Mouse (Mus musculus) left cerebral cortex, postnatal 36 days (tissue): ENCODE data around the gene Atf7. TPM values are rescaled to one million over a fixed set of nuclear protein-coding genes. Genes with fewer than 3 reads are reported as not detected.
A peak's percentile ranks its signal among the peaks of the same experiment; 100 is the strongest.
"Not testable (repeated sequence)": the region's sequence is repeated elsewhere in the genome, so short reads cannot be mapped to it uniquely, and the experiment has no call there.

ENCODE experiments used
- DNase-seq, 2 experiments: peaks; one replicate each; pipeline ENCODE4 v3.0.0; 2021 to 2022; ENCODE audit warnings: low spot score in 2 of 2, mixed read lengths in 1 of 2
- intact Hi-C: fragments of 180-260 bp; cut with DNase I; formaldehyde crosslinking; loops from one replicate; pipeline ENCODE4 v1.15.1; 2025
- total RNA-seq, 2 experiments: library from RNA; stranded (reverse); gene quantifications; 2 replicates each; pipeline ENCODE4 v1.2.3; 2021

The Atf7 gene
- total RNA-seq: 10 to 100 TPM; 27.1 to 43.0 TPM

DNA sequence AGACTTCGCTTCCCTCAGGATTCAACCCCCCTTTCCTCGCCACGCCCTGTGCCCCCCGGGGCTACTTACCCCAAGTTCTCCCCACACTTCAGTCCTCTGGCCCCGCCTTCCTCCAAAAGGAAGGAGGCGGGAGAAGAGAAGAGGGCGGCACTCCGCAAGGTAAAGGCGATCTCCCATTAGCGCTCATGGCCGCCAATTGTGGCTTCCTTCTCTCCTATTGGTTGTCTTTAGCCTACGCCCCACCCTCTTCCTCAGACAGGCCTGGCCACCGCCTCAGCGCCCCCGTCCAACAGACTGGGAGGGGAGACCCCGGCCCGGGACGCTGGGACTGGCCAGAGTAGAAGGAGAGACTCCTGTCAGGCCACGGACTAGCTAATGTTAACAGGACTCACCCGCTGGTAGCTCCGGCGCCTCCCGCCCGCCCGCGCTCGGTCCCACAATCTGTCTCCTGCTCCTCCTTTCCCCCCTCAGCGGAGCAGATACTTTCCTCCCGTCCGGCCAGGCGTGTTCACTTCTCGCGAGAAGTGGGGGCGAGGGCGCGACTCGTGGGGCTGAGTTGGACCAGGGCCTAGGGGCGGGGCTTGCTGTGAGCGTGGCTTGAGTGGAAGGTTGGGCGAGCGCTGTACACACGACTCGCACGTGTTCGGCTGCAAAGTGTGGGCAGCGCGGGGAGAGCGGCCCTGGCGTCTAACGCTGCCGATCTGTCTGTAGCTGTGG, at the start of gene Atf7, which contains the start of gene Gm28047:
Atf7 (minus strand) TSS at position 495 of the 717 bp plus-strand sequence.
Gm28047 (minus strand) TSS at position 98 of the 717 bp plus-strand sequence.
- peak; percentile 99 for DNase-seq
- intact Hi-C loops: loop anchor here (2.0 to 5.0 kb wide), 2 partner anchors 43 to 46 kb away; no protein-coding TSS in a partner anchor

- intact Hi-C loops: loop anchor here (5.0 kb wide), 1 partner anchor 116 kb away; no protein-coding TSS in a partner anchor
- peak; percentile 42 to 54 for DNase-seq
Measured at GRCm38 (mm10) chr15:102673548-102673947, 48.3 kb upstream of the Atf7 start.

GRCm38 (mm10) chr15:102672215-102673071, 47.2 kb upstream of the Atf7 start, which contains the start of gene Atp5g2:
Gene Atp5g2, minus strand, starts transcription at chr15:102672352.
- intact Hi-C loops: loop anchor here (5.0 kb wide), 1 partner anchor 115 kb away; no protein-coding TSS in a partner anchor
- peak; percentile 41 to 48 for DNase-seq

GRCm38 (mm10) chr15:102671721-102672214, 46.5 kb upstream of the Atf7 start:
- intact Hi-C loops: loop anchor here (2.0 to 5.0 kb wide), 2 partner anchors 47 to 114 kb away; partner anchors contain the start of genes Atf7 and Gm28047
- DNase-seq: peak; percentile 73

DNA sequence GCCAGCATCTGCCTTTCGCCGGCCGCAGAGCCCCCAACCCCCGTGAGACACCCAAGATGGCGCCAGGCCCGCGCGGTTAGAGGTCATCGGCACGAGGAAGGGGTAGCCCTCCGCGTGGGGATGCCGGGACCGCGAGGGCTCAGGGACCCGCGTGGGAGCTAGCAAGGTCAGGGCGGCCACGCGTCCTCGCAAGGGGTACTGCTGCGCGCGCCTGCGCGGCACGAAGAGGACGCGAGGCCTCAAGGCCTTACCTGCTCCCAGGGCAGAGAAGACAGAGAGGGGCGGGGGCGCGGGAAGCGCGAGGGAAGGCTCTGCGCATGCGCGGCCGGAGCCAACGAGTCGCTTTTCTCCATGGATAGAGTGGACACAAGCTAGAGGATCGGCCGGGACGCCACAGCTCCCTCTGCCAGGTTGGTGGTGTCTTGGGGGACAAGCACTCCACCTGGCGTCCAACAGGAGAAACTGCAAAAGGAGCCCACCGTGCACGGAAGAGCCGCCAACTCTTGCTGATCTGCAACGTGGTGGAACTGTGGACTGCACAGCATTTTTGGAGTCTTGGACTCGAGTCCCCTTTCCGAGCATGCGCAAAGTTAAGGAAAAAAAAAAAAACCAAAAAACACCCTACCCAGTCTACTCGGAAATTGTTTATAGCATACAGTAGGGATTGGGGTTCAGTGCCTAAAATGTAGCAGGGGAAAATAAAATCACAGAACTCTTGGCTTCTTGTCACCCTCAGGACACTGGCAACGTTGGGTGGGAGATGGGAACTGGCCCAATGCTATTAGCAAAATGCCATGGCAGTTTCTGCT, 45.7 kb upstream of the Atf7 start:
- intact Hi-C loops: loop anchor here (2.0 to 5.0 kb wide), 2 partner anchors 46 to 114 kb away; partner anchors contain the start of genes Atf7 and Gm28047
- DNase-seq: peak; percentile 97 to 98

DNA sequence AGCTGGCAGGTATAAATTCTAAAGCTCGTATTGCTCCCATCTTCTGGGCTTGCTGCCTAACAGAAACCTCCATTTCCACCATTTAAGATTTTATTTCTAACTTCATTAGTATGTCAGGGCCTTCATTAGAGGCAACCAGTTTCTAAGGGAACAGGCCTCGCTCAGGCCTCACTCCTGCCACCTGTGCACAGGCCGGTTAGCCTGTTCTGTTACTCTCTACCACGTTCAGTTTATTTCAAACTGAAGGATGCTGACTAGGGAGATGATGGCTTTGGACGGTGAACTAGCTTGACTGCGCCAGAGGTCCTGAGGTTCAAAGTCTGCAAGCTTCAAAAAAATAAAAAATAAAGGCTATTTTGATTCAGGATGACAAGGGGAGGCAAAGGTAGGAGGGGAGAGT, 45.0 kb upstream of the Atf7 start:
- DNase-seq: peak; percentile 21 to 26
- intact Hi-C loops: loop anchor here (2.0 to 5.0 kb wide), 2 partner anchors 45 to 113 kb away; partner anchors contain the start of genes Atf7 and Gm28047

GRCm38 (mm10) chr15:102669571-102669970, 44.3 kb upstream of the Atf7 start:
- intact Hi-C loops: loop anchor here (10.0 kb wide), 1 partner anchor 145 kb away; the partner anchor contains the start of gene Npff
- DNase-seq: no peak

DNA sequence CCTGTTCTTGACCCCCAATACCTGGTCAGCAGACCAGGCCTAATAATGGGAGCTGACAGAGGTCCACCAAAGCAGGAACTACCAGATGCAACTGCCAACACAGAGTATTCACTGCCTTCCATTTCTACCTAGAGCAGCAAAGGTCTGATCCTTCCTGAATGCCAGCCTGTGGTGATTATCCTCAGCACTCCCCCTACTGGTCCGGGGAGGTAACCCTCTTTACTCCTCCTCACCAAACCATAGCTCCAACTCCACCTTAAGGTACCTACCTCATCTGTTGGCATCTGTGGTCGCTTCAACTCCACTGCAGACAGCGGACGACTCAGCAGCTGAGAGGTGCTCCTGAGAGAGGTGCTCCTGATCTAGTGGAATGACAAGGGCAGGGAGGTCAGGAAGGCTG, 40.2 kb upstream of the Atf7 start:
- intact Hi-C loops: loop anchor here (10.0 kb wide), 1 partner anchor 141 kb away; the partner anchor contains the start of gene Npff
- peak; percentile 47 to 49 for DNase-seq

DNA sequence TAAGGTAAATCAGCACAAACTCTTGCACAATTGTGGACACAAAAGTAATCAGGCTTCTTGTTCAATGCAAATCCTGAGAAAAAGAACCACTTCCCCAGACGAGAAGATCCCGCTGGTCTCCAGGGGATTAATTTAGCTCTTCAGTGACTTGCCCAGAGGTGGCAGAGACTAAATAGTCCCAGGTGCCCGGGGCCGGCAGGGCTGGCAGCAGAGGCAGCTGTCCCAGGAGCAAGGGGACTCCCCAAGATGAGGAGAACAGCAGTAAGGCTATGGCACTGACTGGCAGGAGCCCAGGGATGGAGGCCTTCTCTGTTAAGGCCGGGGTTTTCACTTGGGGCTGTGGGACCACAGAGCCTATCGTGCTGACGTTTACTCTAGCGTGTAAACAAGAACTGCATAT, 38.6 kb upstream of the Atf7 start:
- intact Hi-C loops: loop anchor here (10.0 kb wide), 1 partner anchor 139 kb away; the partner anchor contains the start of gene Npff
- no peak for DNase-seq

DNA sequence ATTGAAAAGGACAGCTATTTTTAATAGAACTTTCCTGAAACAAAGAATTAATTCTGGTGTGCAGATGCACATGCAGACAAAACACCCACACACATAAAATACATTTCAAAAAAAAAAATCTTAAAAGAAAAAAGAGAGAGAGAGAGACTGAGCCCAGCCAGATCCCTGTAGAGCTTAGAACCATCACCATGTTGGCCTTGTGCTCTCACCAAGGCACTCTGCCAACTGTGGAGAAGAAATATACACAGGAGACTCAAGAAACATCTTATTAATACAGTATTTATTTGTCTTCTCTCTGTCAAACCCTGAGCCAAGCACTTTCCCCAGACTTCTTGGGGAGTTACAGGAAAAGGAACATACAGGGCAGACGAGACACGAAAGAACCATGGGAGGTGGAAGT, 37.3 kb upstream of the Atf7 start:
- intact Hi-C loops: loop anchor here (10.0 kb wide), 1 partner anchor 138 kb away; the partner anchor contains the start of gene Npff
- not testable (repeated sequence) for DNase-seq

DNA sequence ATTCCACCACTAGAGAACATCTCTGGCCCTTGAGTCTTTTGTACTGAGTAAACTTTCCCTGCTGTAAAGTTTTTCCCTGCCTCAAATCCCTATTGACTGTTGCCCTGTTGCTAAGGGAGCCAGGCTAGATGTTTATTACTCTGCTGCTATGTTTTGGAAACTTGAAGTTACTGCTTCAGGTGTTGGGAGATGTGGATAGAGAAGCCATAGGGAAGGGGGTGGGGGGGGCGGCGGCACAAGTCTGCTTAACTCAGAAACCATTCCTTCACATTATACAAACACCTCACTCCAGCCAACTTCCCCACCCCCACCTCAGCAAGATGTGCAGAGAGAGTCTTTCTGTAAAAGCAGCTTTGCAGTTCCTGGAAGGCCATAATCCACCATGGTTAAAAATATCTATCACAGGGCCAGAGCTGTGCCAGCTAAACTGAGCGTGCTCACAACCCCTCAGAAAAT, 32.7 kb upstream of the Atf7 start:
- peak; percentile 26 to 28 for DNase-seq
- intact Hi-C loops: no loop called here

GRCm38 (mm10) chr15:102656658-102657057, 31.4 kb upstream of the Atf7 start:
- intact Hi-C loops: no loop called here
- no peak for DNase-seq

DNA sequence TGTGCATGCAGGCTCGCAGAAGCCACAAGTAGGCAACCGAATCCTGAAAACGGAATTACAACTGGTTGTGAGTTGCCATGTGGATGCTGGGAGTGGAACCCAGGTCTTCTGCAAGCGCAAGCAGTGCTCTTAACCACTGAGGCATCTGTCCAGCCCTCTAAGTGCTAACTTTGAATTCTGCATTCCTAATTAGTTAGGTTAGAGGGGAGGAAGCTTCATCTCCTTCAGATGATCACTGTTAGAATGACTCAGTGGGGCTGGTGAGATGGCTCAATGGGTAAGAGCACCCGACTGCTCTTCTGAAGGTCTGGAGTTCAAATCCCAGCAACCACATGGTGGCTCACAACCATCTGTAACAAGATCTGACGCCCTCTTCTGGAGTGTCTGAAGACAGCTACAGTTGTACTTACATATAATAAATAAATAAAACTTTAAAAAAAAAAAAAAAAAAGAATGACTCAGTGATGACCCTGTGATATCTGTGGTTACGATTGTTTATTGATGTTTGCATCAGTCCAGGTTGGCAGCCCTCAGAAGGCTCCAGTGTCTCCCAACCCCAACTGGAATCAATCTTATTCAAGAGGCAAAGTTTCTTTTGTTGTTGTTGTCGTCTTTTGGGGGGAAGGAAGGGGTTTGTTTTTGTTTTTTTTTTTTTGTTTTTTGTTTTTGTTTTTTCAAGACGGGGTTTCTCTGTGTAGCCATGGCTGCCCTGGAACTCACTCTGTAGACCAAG, 26.8 kb upstream of the Atf7 start:
- intact Hi-C loops, DNase-seq: not testable (repeated sequence)

- DNase-seq: no peak
- intact Hi-C loops: no loop called here
Measured at GRCm38 (mm10) chr15:102651107-102651506, 25.8 kb upstream of the Atf7 start.

GRCm38 (mm10) chr15:102635817-102636216, 10.6 kb upstream of the Atf7 start:
- DNase-seq: peak; percentile 57 to 71
- intact Hi-C loops: no loop called here

DNA sequence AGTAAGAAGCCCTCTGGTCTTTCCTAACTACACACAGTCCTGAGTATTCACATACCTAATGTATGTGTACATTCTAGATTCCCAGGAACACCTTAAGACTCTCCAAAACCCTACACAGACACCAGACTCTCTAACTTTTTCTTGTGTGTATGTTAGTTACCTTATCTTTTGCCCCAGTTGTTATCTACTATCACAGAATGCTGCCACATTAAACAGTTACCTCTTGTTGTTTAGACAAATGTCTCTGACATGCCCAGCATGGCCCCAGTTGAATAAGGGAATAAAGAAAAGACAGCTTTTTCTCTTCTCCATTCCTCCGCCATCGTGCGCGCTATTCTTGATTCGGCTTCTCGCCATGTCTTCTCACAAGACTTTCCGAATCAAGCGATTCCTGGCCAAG, 9.4 kb upstream of the Atf7 start:
- DNase-seq: no peak
- intact Hi-C loops: no loop called here

GRCm38 (mm10) chr15:102625687-102626055, 407 bp upstream of the Atf7 start:
- intact Hi-C loops: loop anchor here (2.0 to 5.0 kb wide), 2 partner anchors 43 to 45 kb away; no protein-coding TSS in a partner anchor
- no peak for DNase-seq
